7 mouse cellular contexts compared by ENCODE assay signal in the genomic region with DNA sequence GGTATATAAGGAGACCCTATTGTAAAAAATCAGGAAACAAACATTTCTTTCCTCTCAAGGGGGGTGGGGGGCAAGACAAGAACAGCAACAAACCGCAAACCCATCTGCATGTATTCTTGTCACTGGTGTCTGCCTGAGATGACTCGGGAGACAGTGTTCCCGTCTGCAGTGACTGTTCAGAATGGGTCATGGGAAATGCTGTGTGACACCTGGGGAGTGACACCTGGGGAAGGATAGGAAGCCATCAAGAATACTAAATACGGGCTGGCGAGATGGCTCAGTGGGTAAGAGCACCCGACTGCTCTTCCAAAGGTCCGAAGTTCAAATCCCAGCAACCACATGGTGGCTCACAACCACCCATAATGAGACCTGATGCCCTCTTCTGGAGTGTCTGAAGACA. TPM values are rescaled to one million over a fixed set of nuclear protein-coding genes. Genes with fewer than 3 reads are reported as not detected.
A peak's percentile ranks its signal among the peaks of the same experiment; 100 is the strongest.
DNase-seq lines count a peak whose midpoint lies in the region; ATAC-seq and TF ChIP-seq lines count a peak whose summit lies in the region.
"Not testable (repeated sequence)": the region's sequence is repeated elsewhere in the genome, so short reads cannot be mapped to it uniquely, and the experiment has no call there.

No protein-coding gene starts in this region.

- not testable (repeated sequence) for H3K27ac ChIP-seq in forebrain, embryonic 13.5 days; heart, postnatal 0 days (ENCODE audit: low read depth); intestine, postnatal 0 days (ENCODE audit: low read depth, low read length); liver, adult 2 months (replicated peaks; ENCODE audit: insufficient read depth, low read depth, low read length); midbrain, embryonic 11.5 days (ENCODE audit: low read depth, low read length); stomach, embryonic 14.5 days (ENCODE audit: low read length)

- H3K4me2 ChIP-seq in forebrain, embryonic 13.5 days = peak overlapping the region; percentile 72
- H3K4me2 ChIP-seq in heart, postnatal 0 days (ENCODE audit: low read depth, low read length) = peak overlapping the region; percentile 89; the same call in 1 of the 2 replicates
- peak overlapping the region; percentile 89 for H3K4me2 ChIP-seq in intestine, postnatal 0 days (replicated peaks; ENCODE audit: low read depth)
- peak overlapping the region; percentile 75 for H3K4me2 ChIP-seq in midbrain, embryonic 11.5 days
- H3K4me2 ChIP-seq in stomach, embryonic 14.5 days (replicated peaks; ENCODE audit: low read depth, low read length) = peak overlapping the region; percentile 82

- H3K9ac ChIP-seq in forebrain, embryonic 13.5 days = 0 out of 2 replicates have a peak overlapping the region, but pooled peaks have one; percentile 93
- not testable (repeated sequence) for H3K9ac ChIP-seq in heart, postnatal 0 days (replicated peaks; ENCODE audit: low read depth, low read length); intestine, postnatal 0 days (ENCODE audit: low read depth, low read length); liver, adult 2 months (ENCODE audit: low read depth, low read length); midbrain, embryonic 11.5 days (ENCODE audit: low read length)
- H3K9ac ChIP-seq in stomach, embryonic 14.5 days (replicated peaks; ENCODE audit: low read depth, low read length) = peak overlapping the region; percentile 89; the same call in 1 of the 2 replicates

- not testable (repeated sequence) for H3K9me3 ChIP-seq in forebrain, embryonic 13.5 days (replicated peaks); heart, postnatal 0 days (replicated peaks; ENCODE audit: control insufficient read depth, low read length); intestine, postnatal 0 days (ENCODE audit: control insufficient read depth); midbrain, embryonic 11.5 days (ENCODE audit: control insufficient read depth, low read length); stomach, embryonic 14.5 days (ENCODE audit: control insufficient read depth, low read depth, low read length)

- peak overlapping the region; percentile 97 for H3K4me3 ChIP-seq in forebrain, embryonic 13.5 days
- H3K4me3 ChIP-seq in heart, postnatal 0 days (ENCODE audit: low read depth, low read length) = 0 out of 2 replicates have a peak overlapping the region, but pooled peaks have one; percentile 94
- H3K4me3 ChIP-seq in intestine, postnatal 0 days (ENCODE audit: low read depth, low read length); liver, adult 2 months (ENCODE audit: insufficient read depth, low read depth, low read length): not testable (repeated sequence)
- peak overlapping the region; percentile 93 for H3K4me3 ChIP-seq in midbrain, embryonic 11.5 days (ENCODE audit: low read depth, low read length)
- peak overlapping the region; percentile 92; the same call in 1 of the 2 replicates for H3K4me3 ChIP-seq in stomach, embryonic 14.5 days (ENCODE audit: low read depth, low read length)

- peaks cover 22% of the 10 kb centered on the region for H3K4me1 ChIP-seq in forebrain, embryonic 13.5 days
- peaks cover 21% of the 10 kb centered on the region for H3K4me1 ChIP-seq in heart, postnatal 0 days (ENCODE audit: control insufficient read depth, insufficient read depth)
- not testable (repeated sequence) for H3K4me1 ChIP-seq in intestine, postnatal 0 days (replicated peaks; ENCODE audit: control insufficient read depth, insufficient read depth, low read length); midbrain, embryonic 11.5 days (ENCODE audit: control insufficient read depth, insufficient read depth, low read length); stomach, embryonic 14.5 days (ENCODE audit: control insufficient read depth, insufficient read depth, low read length)
- H3K4me1 ChIP-seq in liver, adult 2 months (ENCODE audit: control insufficient read depth, insufficient read depth, low read length) = peaks cover 10% of the 10 kb centered on the region

- not testable (repeated sequence) for TF ChIP-seq EP300 in heart, postnatal 0 days (IDR thresholded peaks at IDR 0.05; ENCODE audit: low read depth)

- DNase-seq in c-Kit-positive CD71-positive TER-119-positive erythroid progenitor cells, embryonic 14.5 days (ENCODE audit: low spot score) = peak; percentile 6
- DNase-seq in heart, postnatal 0 days (ENCODE audit: low spot score); midbrain, embryonic 11.5 days (ENCODE audit: low spot score, missing footprints): not testable (repeated sequence)
- peak; percentile 9 for DNase-seq in liver, adult 2 months (ENCODE audit: extremely low read depth, low read depth, low spot score)

- H3K79me2 ChIP-seq in liver, adult 2 months (ENCODE audit: control insufficient read depth, insufficient read depth, low read length) = peaks cover 20% of the 10 kb centered on the region; the same call in 1 of the 2 replicates

- 81% methylated on average over 7 of the region's 7 CpGs for WGBS in forebrain, embryonic 13.5 days
- WGBS in heart, postnatal 0 days = 80% methylated on average over 7 of the region's 7 CpGs
- WGBS in intestine, postnatal 0 days = 75% methylated on average over 7 of the region's 7 CpGs
- WGBS in liver, adult 2 months = 63% methylated on average over 7 of the region's 7 CpGs
- 86% methylated on average over 7 of the region's 7 CpGs for WGBS in midbrain, embryonic 11.5 days
- WGBS in stomach, embryonic 14.5 days = 82% methylated on average over 7 of the region's 7 CpGs

- H3K27me3 ChIP-seq in forebrain, embryonic 13.5 days; heart, postnatal 0 days (ENCODE audit: control insufficient read depth, insufficient read depth, low read length); intestine, postnatal 0 days (replicated peaks; ENCODE audit: control insufficient read depth, insufficient read depth, low read length); liver, adult 2 months (ENCODE audit: control insufficient read depth, insufficient read depth, low read length); midbrain, embryonic 11.5 days (ENCODE audit: control insufficient read depth, insufficient read depth, low read length); stomach, embryonic 14.5 days (ENCODE audit: control insufficient read depth, insufficient read depth, low read length): not testable (repeated sequence)

- TF ChIP-seq POLR2A in liver, adult 2 months (IDR thresholded peaks at IDR 0.05; ENCODE audit: extremely low read depth, insufficient read depth, low read length) = not testable (repeated sequence)

- TF ChIP-seq CTCF in heart, postnatal 0 days (IDR thresholded peaks at IDR 0.05; ENCODE audit: low read depth); intestine, postnatal 0 days (IDR thresholded peaks at IDR 0.05; ENCODE audit: low read depth); liver, adult 2 months (IDR thresholded peaks at IDR 0.05; ENCODE audit: low read depth, low read length): not testable (repeated sequence)

- not testable (repeated sequence) for ATAC-seq in forebrain, embryonic 13.5 days; heart, postnatal 0 days (ENCODE audit: insufficient read depth, low read depth); intestine, postnatal 0 days; midbrain, embryonic 11.5 days (ENCODE audit: low FRiP score); stomach, embryonic 14.5 days (ENCODE audit: insufficient number of reproducible peaks, insufficient read depth, low FRiP score, low read depth)

- not testable (repeated sequence) for H3K36me3 ChIP-seq in forebrain, embryonic 13.5 days (ENCODE audit: poor library complexity, severe bottlenecking); heart, postnatal 0 days (replicated peaks; ENCODE audit: control insufficient read depth, insufficient read depth, low read length); intestine, postnatal 0 days (ENCODE audit: control insufficient read depth, insufficient read depth); liver, adult 2 months (ENCODE audit: control insufficient read depth, insufficient read depth, low read length); midbrain, embryonic 11.5 days (ENCODE audit: control insufficient read depth, insufficient read depth, low read length); stomach, embryonic 14.5 days (ENCODE audit: control insufficient read depth, insufficient read depth, low read length)

RNA-seq across cellular contexts. Expression of gene Glrx3, which starts 1.5 kb away (rescaled TPM):
- 292 and 315 TPM in 2 replicates for polyA plus RNA-seq in forebrain, embryonic 13.5 days (2015; fragmentation: Nextera tagmentation; extraction: Ambion mirVana)
- total RNA-seq in heart, postnatal 0 days (2014; rRNA removed; ENCODE audit: low replicate concordance) = 88.1 and 96.7 TPM in 2 replicates
- 162 and 164 TPM in 2 replicates for polyA plus RNA-seq in heart, postnatal 0 days (2015; fragmentation: Nextera tagmentation; extraction: Ambion mirVana)
- 127 and 129 TPM in 2 replicates for polyA plus RNA-seq in intestine, postnatal 0 days (2015; fragmentation: Nextera tagmentation; extraction: Ambion mirVana)
- total RNA-seq in liver, adult 2 months (2014; rRNA removed) = 77.4 and 95.7 TPM in 2 replicates
- 52.5 and 75.5 TPM in 2 replicates for polyA plus RNA-seq in liver, adult 2 months (2012; rRNA removed)
- polyA plus RNA-seq in midbrain, embryonic 11.5 days (2014; fragmentation: Nextera tagmentation; extraction: Ambion mirVana) = 333 and 344 TPM in 2 replicates
- polyA plus RNA-seq in stomach, embryonic 14.5 days (2014; fragmentation: Nextera tagmentation; extraction: Ambion mirVana) = 254 and 270 TPM in 2 replicates

RNA-seq across cellular contexts. Expression of gene 9430038I01Rik, which starts 28.4 kb away (rescaled TPM):
- polyA plus RNA-seq in forebrain, embryonic 13.5 days (2015; fragmentation: Nextera tagmentation; extraction: Ambion mirVana) = 12.8 and 13.4 TPM in 2 replicates
- total RNA-seq in heart, postnatal 0 days (2014; rRNA removed; ENCODE audit: low replicate concordance) = 9.9 and 11.8 TPM in 2 replicates
- 15.0 and 16.7 TPM in 2 replicates for polyA plus RNA-seq in heart, postnatal 0 days (2015; fragmentation: Nextera tagmentation; extraction: Ambion mirVana)
- 28.3 and 29.8 TPM in 2 replicates for polyA plus RNA-seq in intestine, postnatal 0 days (2015; fragmentation: Nextera tagmentation; extraction: Ambion mirVana)
- 14.6 and 15.7 TPM in 2 replicates for total RNA-seq in liver, adult 2 months (2014; rRNA removed)
- polyA plus RNA-seq in liver, adult 2 months (2012; rRNA removed) = 9.8 and 13.3 TPM in 2 replicates
- polyA plus RNA-seq in midbrain, embryonic 11.5 days (2014; fragmentation: Nextera tagmentation; extraction: Ambion mirVana) = 14.9 and 15.3 TPM in 2 replicates
- 26.7 and 33.7 TPM in 2 replicates for polyA plus RNA-seq in stomach, embryonic 14.5 days (2014; fragmentation: Nextera tagmentation; extraction: Ambion mirVana)
